ENCODE assay signal across 23 mouse cellular contexts in the genomic region with DNA sequence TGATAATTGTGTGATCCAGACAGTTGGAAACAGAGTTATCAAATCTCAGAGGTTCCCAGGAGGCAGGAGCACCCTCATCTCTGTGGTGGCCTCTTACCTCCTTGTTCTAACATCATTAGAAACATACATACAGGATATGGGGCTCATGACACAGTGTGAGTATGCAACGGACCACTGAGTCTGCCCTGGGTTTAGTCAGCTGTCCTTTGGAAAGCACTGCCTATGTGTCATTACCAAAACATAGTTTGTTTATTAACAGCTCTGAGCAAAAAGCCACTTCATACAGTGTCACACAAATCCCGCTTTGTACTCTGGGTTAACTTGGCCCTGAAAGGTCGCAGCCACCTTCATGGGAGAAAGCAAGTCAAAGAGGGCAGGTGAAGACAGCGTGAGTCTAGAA.
A peak's percentile ranks its signal among the peaks of the same experiment; 100 is the strongest.
DNase-seq lines count a peak whose midpoint lies in the region; ATAC-seq lines count a peak whose summit lies in the region.
"Had no signal": no experiment of that assay in that cellular context is flagged by ENCODE, and none has a peak within 500 bp of the region (broad histone marks: within the 10 kb centered on the region; RNA-seq: fewer than 3 reads in every experiment).

No protein-coding gene starts in this region.

- H3K9ac ChIP-seq in hindbrain, embryonic 16.5 days (ENCODE audit: low read depth, low read length): no peak overlapping the region
- H3K9ac ChIP-seq in neural tube, embryonic 15.5 days (replicated peaks): no peak overlapping the region
- H3K9ac ChIP-seq: forebrain, embryonic 15.5 days; heart, embryonic 12.5 days; heart, embryonic 15.5 days; hindbrain, embryonic 14.5 days had no signal

- no peaks in the 10 kb centered on the region; the same call in 1 of the 2 replicates for H3K4me1 ChIP-seq in hindbrain, embryonic 10.5 days (replicated peaks)
- H3K4me1 ChIP-seq in hindbrain, embryonic 16.5 days (ENCODE audit: control insufficient read depth, insufficient read depth, low read depth, low read length): peaks cover 3% of the 10 kb centered on the region; the same call in 1 of the 2 replicates
- H3K4me1 ChIP-seq in neural tube, embryonic 15.5 days: no peaks in the 10 kb centered on the region
- H3K4me1 ChIP-seq: heart, embryonic 15.5 days had no signal

- H3K36me3 ChIP-seq in hindbrain, embryonic 10.5 days: no peaks in the 10 kb centered on the region
- H3K36me3 ChIP-seq in hindbrain, embryonic 16.5 days (ENCODE audit: control insufficient read depth, insufficient read depth, low read length): no peaks in the 10 kb centered on the region
- H3K36me3 ChIP-seq in neural tube, embryonic 15.5 days: no peaks in the 10 kb centered on the region
- H3K36me3 ChIP-seq: forebrain, embryonic 15.5 days; heart, embryonic 12.5 days; heart, embryonic 15.5 days had no signal

- 0 out of 2 replicates have a peak overlapping the region, but pooled peaks have one; percentile 3 for H3K27ac ChIP-seq in hindbrain, embryonic 10.5 days
- no peak overlapping the region for H3K27ac ChIP-seq in hindbrain, embryonic 16.5 days (ENCODE audit: low read depth, low read length)
- no peak overlapping the region for H3K27ac ChIP-seq in neural tube, embryonic 15.5 days (replicated peaks)
- H3K27ac ChIP-seq: forebrain, embryonic 15.5 days; heart, embryonic 15.5 days; hindbrain, embryonic 14.5 days had no signal

- 84% methylated on average over 4 of the region's 4 CpGs for WGBS in hindbrain, embryonic 10.5 days
- WGBS in hindbrain, embryonic 16.5 days: 86% methylated on average over 4 of the region's 4 CpGs
- 88% methylated on average over 4 of the region's 4 CpGs for WGBS in neural tube, embryonic 15.5 days

- no peak for ATAC-seq in hindbrain, embryonic 16.5 days
- no peak for ATAC-seq in neural tube, embryonic 15.5 days (ENCODE audit: low FRiP score)
- ATAC-seq in megakaryocyte-erythroid progenitor cell, adult 5-6 weeks (replicated peaks; ENCODE audit: low FRiP score, low TSS enrichment, poor library complexity, severe bottlenecking): no peak
- ATAC-seq: activated CD4-positive, CD25-positive, alpha-beta regulatory T cell, adult 4 months; CD4-positive, CD25-positive, alpha-beta regulatory T cell, adult 4 months; forebrain, embryonic 15.5 days; intestine, postnatal 0 days had no signal

- H3K4me3 ChIP-seq in hindbrain, embryonic 10.5 days: no peak overlapping the region
- no peak overlapping the region for H3K4me3 ChIP-seq in hindbrain, embryonic 16.5 days (ENCODE audit: low read length)
- H3K4me3 ChIP-seq in neural tube, embryonic 15.5 days (replicated peaks): no peak overlapping the region
- H3K4me3 ChIP-seq: forebrain, embryonic 15.5 days; heart, embryonic 12.5 days; heart, embryonic 15.5 days had no signal

- DNase-seq in hindbrain, embryonic 10.5 days (ENCODE audit: low spot score): no peak
- DNase-seq in 3134 (ENCODE audit: extremely low read depth, insufficient read length, low spot score) (peak; percentile 61), 3T3-L1 (ENCODE audit: low read depth, low spot score) (peak; percentile 54)
- DNase-seq: adrenal gland, postnatal 10 days; adrenal gland, postnatal 36 days; B cell, adult 2 months; cerebellum, adult 18-20 months; cerebellum, adult 9-10 months; cerebellum, postnatal 14 days; gastrocnemius, postnatal 10 days; gastrocnemius, postnatal 36 days; heart, postnatal 10 days; heart, postnatal 36 days had no signal

- H3K4me2 ChIP-seq in hindbrain, embryonic 16.5 days (ENCODE audit: low read length): no peak overlapping the region
- H3K4me2 ChIP-seq in neural tube, embryonic 15.5 days: no peak overlapping the region
- H3K4me2 ChIP-seq: forebrain, embryonic 15.5 days; heart, embryonic 12.5 days; heart, embryonic 15.5 days; hindbrain, embryonic 14.5 days had no signal

- H3K27me3 ChIP-seq in hindbrain, embryonic 10.5 days (ENCODE audit: insufficient read depth, poor library complexity, severe bottlenecking): no peaks in the 10 kb centered on the region; the same call in 1 of the 2 replicates
- no peaks in the 10 kb centered on the region for H3K27me3 ChIP-seq in hindbrain, embryonic 16.5 days (replicated peaks; ENCODE audit: control insufficient read depth, insufficient read depth, low read length)
- 0 out of 2 replicates have a peak, but pooled peaks cover 2% of the 10 kb centered on the region for H3K27me3 ChIP-seq in neural tube, embryonic 15.5 days (replicated peaks)
- H3K27me3 ChIP-seq: forebrain, embryonic 15.5 days; heart, embryonic 12.5 days; heart, embryonic 15.5 days had no signal

- peaks cover 9% of the 10 kb centered on the region; the same call in 1 of the 2 replicates for H3K9me3 ChIP-seq in hindbrain, embryonic 10.5 days
- H3K9me3 ChIP-seq in hindbrain, embryonic 16.5 days (ENCODE audit: control insufficient read depth, low read length): peaks cover 6% of the 10 kb centered on the region
- no peaks in the 10 kb centered on the region for H3K9me3 ChIP-seq in neural tube, embryonic 15.5 days (replicated peaks)
- H3K9me3 ChIP-seq: forebrain, embryonic 15.5 days; heart, embryonic 15.5 days had no signal
